Mouse (Mus musculus): ENCODE measurements around the gene Dnajc10. TPM values are rescaled to one million over a fixed set of nuclear protein-coding genes. Genes with fewer than 3 reads are reported as not detected.

Gene Dnajc10
- total RNA-seq, 4 experiments from 2014 or later, result 21.7 to 25.0 (median 24.2) TPM

DNA sequence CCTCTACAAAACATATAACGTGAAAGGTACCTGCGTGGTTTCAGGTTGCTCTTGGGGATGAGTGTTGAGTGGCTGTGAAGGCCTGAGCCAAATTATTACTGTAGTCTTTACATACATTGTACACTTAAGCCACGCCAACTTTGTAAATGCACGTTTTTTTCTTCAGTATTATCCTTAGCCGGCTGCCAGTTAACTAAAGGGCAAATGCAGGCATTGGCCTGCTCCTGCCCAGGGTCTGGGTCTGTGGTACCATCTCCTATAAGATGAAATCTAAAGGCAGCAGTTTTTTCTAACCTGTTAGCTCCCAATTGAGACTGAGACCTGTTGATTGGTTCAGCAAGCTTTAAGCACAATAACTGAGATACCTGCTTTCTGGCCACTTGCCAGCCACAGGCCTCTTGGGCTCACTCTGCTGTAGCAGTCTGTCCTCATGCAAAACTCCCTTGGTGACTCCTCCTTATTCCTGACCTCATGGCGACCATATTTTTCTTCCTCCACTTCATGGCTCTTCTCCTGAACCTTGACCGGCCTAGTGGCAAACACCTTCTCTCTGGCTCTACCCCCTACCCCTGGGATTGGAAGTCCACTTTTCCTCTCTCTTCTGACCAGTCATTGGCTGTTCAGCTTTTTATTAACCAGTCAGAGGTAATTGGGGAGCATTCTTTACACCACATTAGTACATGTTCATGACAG is 13.8 kb downstream of the Dnajc10 start:
- DNase-seq (ENCODE audit: low spot score in 2 of 2), result no peak

DNA sequence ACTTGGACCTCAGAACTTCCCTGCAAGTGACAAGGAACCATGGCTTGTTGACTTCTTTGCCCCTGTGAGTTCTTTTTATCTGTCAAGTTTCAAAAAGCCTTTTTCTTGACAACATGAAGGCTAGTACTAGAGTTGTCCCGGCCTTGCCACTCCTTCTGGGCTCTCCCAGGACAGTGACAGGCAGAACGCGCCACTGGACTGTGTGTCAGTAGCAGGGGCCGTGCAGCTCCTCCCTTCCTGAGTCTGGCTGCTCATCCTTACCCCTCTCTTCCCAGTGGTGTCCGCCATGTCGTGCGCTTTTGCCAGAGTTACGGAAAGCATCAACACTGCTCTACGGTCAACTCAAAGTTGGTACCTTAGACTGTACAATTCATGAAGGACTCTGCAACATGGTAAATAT is 25.3 kb downstream of the Dnajc10 start:
- DNase-seq (ENCODE audit: low spot score in 2 of 2), result no peak

- no peak for DNase-seq (ENCODE audit: low spot score in 2 of 2)
Measured at GRCm38 (mm10) chr2:80354531-80354930, 39.3 kb downstream of the Dnajc10 start.

DNA sequence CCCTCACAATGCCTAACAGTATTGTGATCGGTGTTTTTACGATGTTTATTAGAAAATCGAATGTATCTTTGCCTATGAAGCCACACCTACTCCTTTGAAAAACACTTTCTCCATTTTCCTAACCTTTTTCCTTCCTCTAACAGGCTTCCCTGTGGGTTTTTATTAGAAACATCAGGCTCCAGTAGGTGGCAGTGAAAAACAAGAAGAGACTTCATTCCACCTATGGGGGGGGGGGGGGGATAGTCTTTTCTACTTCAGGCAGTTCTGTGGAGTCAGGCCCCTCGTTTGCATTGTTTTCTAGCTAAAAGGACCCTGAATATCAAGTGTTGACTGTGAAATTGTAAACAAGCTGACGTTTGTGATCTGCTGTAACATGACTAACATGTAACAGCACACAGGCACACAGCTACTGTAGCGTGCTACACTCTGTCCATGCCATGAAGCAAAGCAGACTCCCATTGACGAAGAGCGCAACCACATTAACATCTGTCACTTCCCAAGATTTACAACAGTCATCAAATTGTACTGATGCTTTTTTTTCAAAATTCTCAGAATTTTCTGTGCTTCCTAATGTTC is 41.5 kb downstream of the Dnajc10 start:
- DNase-seq (ENCODE audit: low spot score in 2 of 2), result no peak

GRCm38 (mm10) chr2:80371458-80371857 is 56.2 kb downstream of the Dnajc10 start:
- DNase-seq (ENCODE audit: low spot score in 2 of 2), result no peak

GRCm38 (mm10) chr2:80374892-80375291 is 59.6 kb downstream of the Dnajc10 start:
- no peak for DNase-seq (ENCODE audit: low spot score in 2 of 2)

DNA sequence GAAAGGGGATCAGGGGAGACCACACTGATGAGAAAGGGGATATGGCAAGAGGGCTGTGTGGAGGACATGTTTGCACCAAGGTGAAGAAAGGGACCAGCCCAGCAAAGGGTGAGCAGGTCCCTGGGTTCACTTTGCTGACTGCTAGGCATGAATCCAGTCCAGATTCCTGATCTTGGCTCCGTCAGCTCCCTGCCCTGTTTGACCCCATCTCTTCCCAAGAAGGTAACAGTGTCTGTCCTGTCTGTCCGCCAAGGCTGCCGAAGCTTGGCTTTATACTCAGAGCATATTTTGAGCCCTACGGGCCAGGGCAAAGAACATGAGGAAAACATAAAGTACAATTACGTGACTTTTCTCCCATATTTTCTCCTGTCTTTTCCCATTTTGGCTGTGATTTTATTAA is 64.6 kb downstream of the Dnajc10 start:
- peak; percentile 8 to 42 for DNase-seq (ENCODE audit: low spot score in 2 of 2)

DNA sequence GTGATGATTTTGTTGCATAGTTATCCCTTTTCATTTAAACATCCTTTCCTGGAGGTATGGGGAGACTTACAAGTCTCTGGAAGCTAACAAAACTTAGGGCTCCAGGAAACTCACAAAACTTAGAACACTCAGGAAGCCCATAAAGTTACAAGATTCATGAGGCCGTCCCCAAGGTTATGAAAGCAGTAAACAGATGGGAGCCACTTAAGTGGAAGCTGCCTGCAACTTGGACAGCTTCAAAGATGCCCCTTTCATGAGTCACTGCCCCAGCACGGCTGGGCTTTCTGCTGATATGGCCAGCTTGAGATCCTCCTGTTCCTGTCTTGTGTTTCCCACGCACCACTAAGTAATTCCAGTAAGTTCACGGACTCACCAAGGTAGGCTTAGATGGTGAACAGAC is 69.2 kb downstream of the Dnajc10 start:
- DNase-seq (ENCODE audit: low spot score in 2 of 2), result no peak

- no peak for DNase-seq (ENCODE audit: low spot score in 2 of 2)
Measured at GRCm38 (mm10) chr2:80386255-80386654, 71.0 kb downstream of the Dnajc10 start.

GRCm38 (mm10) chr2:80387668-80388067 is 72.4 kb downstream of the Dnajc10 start:
- DNase-seq (ENCODE audit: low spot score in 2 of 2), result no peak

- DNase-seq (ENCODE audit: low spot score in 2 of 2), result no peak
Measured at GRCm38 (mm10) chr2:80388341-80388740, 73.1 kb downstream of the Dnajc10 start.

DNA sequence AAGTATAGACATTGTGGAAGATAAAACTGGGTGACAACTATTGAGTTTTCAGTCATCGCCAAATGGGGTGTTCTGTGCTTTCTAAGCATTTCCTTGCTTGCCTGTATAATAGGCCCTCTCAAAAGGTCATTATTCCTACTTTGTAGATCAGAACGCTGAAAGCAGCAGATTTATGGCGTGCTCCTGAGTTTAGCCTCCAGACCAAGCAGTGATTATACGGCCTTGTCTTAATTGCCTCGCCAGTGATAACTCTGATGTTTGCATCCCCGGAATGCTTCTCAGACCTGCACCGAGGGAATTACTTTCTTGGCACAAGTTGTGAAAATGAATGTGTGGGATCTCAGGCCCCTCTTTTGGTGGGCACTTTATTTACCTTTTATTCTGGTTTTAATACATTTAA is 80.8 kb downstream of the Dnajc10 start:
- DNase-seq (ENCODE audit: low spot score in 2 of 2), result no peak

GRCm38 (mm10) chr2:80396864-80397263 is 81.6 kb downstream of the Dnajc10 start:
- no peak for DNase-seq (ENCODE audit: low spot score in 2 of 2)

DNA sequence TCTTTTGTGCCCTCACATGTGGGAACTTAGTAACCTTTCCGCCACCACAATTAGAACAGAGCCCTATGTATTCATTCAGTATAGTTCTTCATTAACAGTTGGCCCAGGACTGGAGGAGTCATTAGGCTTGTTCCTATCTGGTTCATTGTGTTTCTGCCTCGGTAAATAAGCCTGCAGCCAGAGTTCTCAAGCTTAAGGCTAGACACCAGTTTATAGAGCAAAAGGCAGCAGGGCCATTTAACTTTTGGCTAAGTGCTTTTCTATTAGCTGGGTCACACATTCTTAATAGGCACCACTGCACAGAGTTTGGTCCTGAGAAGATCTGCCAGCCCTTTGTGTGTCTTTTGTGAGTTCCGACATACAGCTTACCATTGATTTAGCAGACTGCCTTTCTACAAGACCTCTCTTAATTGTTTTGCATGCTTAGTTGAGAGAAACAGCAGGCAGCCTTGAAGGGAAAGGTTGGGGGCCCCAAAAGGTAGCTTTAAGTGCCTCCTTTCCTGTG is 83.4 kb downstream of the Dnajc10 start:
- no peak for DNase-seq (ENCODE audit: low spot score in 2 of 2)

Other genes starting within 250 kb of the Dnajc10 start
- gene Pde1a, start 186.0 kb upstream of the Dnajc10 start, total RNA-seq (2022), result 1 to 10 TPM; 1.0 to 2.5 (median 2.2) TPM
- gene Prdx6b, start 23.0 kb upstream of the Dnajc10 start, total RNA-seq (2022), result not detected
- 10 to 100 TPM in 1 of 4 experiments, 1 to 10 TPM in 3; 5.1 to 11.7 (median 8.2) TPM for gene Frzb, start 132.2 kb downstream of the Dnajc10 start, total RNA-seq (2022)